Mouse (Mus musculus) embryonic facial prominence, embryonic 13.5 days (tissue): ENCODE data around the gene Adamts8. TPM values are rescaled to one million over a fixed set of nuclear protein-coding genes. Genes with fewer than 3 reads are reported as not detected.

Experiments
- ATAC-seq: fragments of 200-750 bp; cut with Nextera tagmentation; 2 replicates; pipeline ENCODE4 v1.8.0; 2017; ENCODE audit warnings: low read depth; ENCODE audit not compliant: insufficient number of reproducible peaks, insufficient read depth, low FRiP score, low TSS enrichment
- H3K27ac ChIP-seq: fragments of 300-500 bp; sonication (generic); 2 replicates; pipeline ENCODE4 v1.5.1; 2015; ENCODE audit warnings: moderate library complexity, mild to moderate bottlenecking, inconsistent platforms
- H3K27me3 ChIP-seq: fragments of 300-500 bp; sonication (generic); 2 replicates; pipeline ENCODE4 v1.6.1; 2015; ENCODE audit warnings: mild to moderate bottlenecking, inconsistent platforms
- H3K36me3 ChIP-seq: fragments of 300-500 bp; sonication (generic); 2 replicates; pipeline ENCODE4 v1.6.1; 2015; ENCODE audit warnings: mild to moderate bottlenecking, inconsistent platforms
- H3K4me1 ChIP-seq: fragments of 300-500 bp; sonication (generic); 2 replicates; pipeline ENCODE4 v1.6.1; 2015; ENCODE audit warnings: inconsistent platforms
- H3K4me2 ChIP-seq: fragments of 300-500 bp; sonication (generic); 2 replicates; pipeline ENCODE4 v1.6.1; 2015; ENCODE audit warnings: moderate library complexity, mild to moderate bottlenecking, inconsistent platforms
- H3K4me3 ChIP-seq: fragments of 300-500 bp; sonication (generic); 2 replicates; pipeline ENCODE4 v1.5.1; 2015; ENCODE audit warnings: mild to moderate bottlenecking, inconsistent platforms
- H3K9ac ChIP-seq: fragments of 300-500 bp; sonication (generic); 2 replicates; pipeline ENCODE4 v1.6.1; 2015; ENCODE audit warnings: mild to moderate bottlenecking, inconsistent platforms
- H3K9me3 ChIP-seq: fragments of 300-500 bp; sonication (generic); 2 replicates; pipeline ENCODE4 v1.6.1; 2016; ENCODE audit warnings: inconsistent platforms
- WGBS: fragments of 180-500 bp; shearing (Covaris S2); methylation state at CpG from one replicate; pipeline ENCODE4 v1.1.7; 2015; ENCODE audit warnings: mixed read lengths; 5-methylcytosine and 5-hydroxymethylcytosine counted together
- polyA plus RNA-seq: library from polyadenylated mRNA; unstranded; fragments of >200 nt; fragmentation: Nextera tagmentation; extraction: Ambion mirVana; gene quantifications from 2 replicates; pipeline ENCODE4 v1.2.1, GENCODE M21; 2015

Gene Adamts8
- polyA plus RNA-seq, 1 experiment from 2014 or later: 2.0 TPM

GRCm38 (mm10) chr9:30950592-30950991 lies 8.2 kb downstream of the Adamts8 start:
- H3K27me3 ChIP-seq: peaks cover 17% of the 10 kb centered on the region
- 52% methylated on average over 4 of the region's 4 CpGs for WGBS
- H3K9me3 ChIP-seq: no peaks in the 10 kb centered on the region
- H3K4me2 ChIP-seq: no peak overlapping the region
- H3K27ac ChIP-seq: no peak overlapping the region
- peaks cover 9% of the 10 kb centered on the region; the same call in 1 of the 2 replicates for H3K4me1 ChIP-seq
- H3K4me3 ChIP-seq: no peak overlapping the region
- ATAC-seq: no peak
- no peaks in the 10 kb centered on the region for H3K36me3 ChIP-seq
- H3K9ac ChIP-seq: no peak overlapping the region

- no peak overlapping the region for H3K9ac ChIP-seq
- H3K4me1 ChIP-seq: peaks cover 9% of the 10 kb centered on the region; the same call in 1 of the 2 replicates
- peaks cover 9% of the 10 kb centered on the region; the same call in 1 of the 2 replicates for H3K27me3 ChIP-seq
- no peak overlapping the region for H3K4me3 ChIP-seq
- H3K4me2 ChIP-seq: no peak overlapping the region
- WGBS: 86% methylated on average over 5 of the region's 5 CpGs
- H3K27ac ChIP-seq: no peak overlapping the region
- H3K36me3 ChIP-seq: no peaks in the 10 kb centered on the region
- no peak for ATAC-seq
- no peaks in the 10 kb centered on the region for H3K9me3 ChIP-seq
Observed at GRCm38 (mm10) chr9:30951461-30951860, 9.1 kb downstream of the Adamts8 start.

DNA sequence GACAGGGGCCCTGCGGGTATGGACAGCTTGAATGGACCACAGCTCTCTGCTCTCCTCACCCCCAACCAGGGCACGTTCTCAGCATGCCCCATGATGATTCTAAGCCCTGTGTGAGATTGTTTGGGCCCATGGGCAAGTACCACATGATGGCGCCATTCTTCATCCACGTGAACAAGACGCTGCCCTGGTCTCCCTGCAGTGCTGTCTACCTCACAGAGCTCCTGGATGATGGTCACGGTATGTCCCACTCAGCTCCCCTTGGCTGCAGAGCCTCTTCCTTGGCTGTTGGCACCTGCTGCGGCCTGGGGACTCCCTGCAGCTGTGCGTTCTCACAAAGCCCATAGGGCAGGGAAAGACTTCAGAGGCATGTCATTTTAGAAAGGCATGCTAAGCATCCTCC lies 10.9 kb downstream of the Adamts8 start:
- ATAC-seq: no peak
- H3K27ac ChIP-seq: no peak overlapping the region
- H3K27me3 ChIP-seq: no peaks in the 10 kb centered on the region
- peaks cover 9% of the 10 kb centered on the region; the same call in 1 of the 2 replicates for H3K4me1 ChIP-seq
- no peaks in the 10 kb centered on the region for H3K9me3 ChIP-seq
- no peak overlapping the region for H3K4me2 ChIP-seq
- no peak overlapping the region for H3K4me3 ChIP-seq
- no peaks in the 10 kb centered on the region for H3K36me3 ChIP-seq
- 54% methylated on average over 8 of the region's 8 CpGs for WGBS
- H3K9ac ChIP-seq: no peak overlapping the region

DNA sequence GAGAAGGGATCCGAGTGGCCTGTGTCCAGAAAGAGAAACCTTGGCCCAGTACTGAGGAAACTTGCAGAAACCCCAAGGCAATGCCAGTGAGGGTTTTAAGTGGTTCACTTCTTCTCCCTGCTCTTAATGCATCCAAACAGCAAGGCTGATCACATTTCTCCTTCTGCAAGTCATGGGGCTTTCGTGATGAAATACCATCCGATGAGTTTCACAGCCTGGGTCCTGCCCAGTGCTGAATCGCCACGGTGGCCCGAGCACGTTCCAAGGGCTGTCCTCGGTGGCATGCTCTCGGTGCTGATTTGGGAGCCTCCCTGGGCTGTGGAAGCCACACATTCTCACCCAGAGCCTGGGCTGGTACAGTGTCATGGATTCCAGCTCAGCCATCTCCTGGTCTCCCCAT lies 12.9 kb downstream of the Adamts8 start:
- Histone ChIP-seq H3K36me3 (no peaks in the 10 kb centered on the region), H3K9ac (no peak overlapping the region), H3K4me2 (no peak overlapping the region), H3K27ac (no peak overlapping the region), H3K4me1 (peaks cover 6% of the 10 kb centered on the region; the same call in 1 of the 2 replicates), H3K27me3 (peaks cover 4% of the 10 kb centered on the region; the same call in 1 of the 2 replicates), H3K4me3 (no peak overlapping the region), H3K9me3 (no peaks in the 10 kb centered on the region)
- WGBS: 84% methylated on average over 9 of the region's 9 CpGs
- ATAC-seq: no peak

DNA sequence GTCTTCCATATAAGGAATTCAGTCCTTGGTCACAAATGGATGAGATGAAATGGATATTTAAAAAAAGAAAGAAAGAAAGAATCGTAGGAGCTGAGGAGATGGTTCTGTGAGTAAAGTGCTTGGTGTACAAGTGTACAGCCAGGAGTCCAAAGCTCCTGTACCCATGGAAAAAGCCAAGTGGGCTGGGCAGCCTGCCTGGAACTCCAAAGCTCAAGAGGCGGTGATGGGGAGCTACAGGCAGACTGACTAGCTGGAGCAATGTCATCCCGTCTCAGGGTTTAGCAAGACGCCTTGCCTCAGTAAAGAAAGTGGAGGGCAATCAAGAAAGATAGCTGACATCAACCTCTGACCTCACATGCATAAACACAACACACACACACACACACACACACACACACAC lies 21.4 kb downstream of the Adamts8 start:
- H3K36me3 ChIP-seq: no peaks in the 10 kb centered on the region
- H3K9ac ChIP-seq: no peak overlapping the region
- 94% methylated on average over 4 of the region's 4 CpGs for WGBS
- no peak for ATAC-seq
- H3K4me3 ChIP-seq: no peak overlapping the region
- no peak overlapping the region for H3K27ac ChIP-seq
- peaks cover 4% of the 10 kb centered on the region; the same call in 1 of the 2 replicates for H3K27me3 ChIP-seq
- no peaks in the 10 kb centered on the region for H3K9me3 ChIP-seq
- peaks cover 20% of the 10 kb centered on the region; the same call in 1 of the 2 replicates for H3K4me1 ChIP-seq
- H3K4me2 ChIP-seq: no peak overlapping the region

- Histone ChIP-seq H3K27me3 (peaks cover under 1% of the 10 kb centered on the region; the same call in 1 of the 2 replicates), H3K4me2 (no peak overlapping the region), H3K4me1 (peaks cover 20% of the 10 kb centered on the region; the same call in 1 of the 2 replicates), H3K27ac (peak overlapping the region; percentile 34; the same call in 1 of the 2 replicates), H3K9me3 (no peaks in the 10 kb centered on the region), H3K36me3 (no peaks in the 10 kb centered on the region), H3K9ac (no peak overlapping the region), H3K4me3 (no peak overlapping the region)
- 56% methylated on average over 10 of the region's 10 CpGs for WGBS
- ATAC-seq: no peak
Observed at GRCm38 (mm10) chr9:30964685-30965084, 22.3 kb downstream of the Adamts8 start.

GRCm38 (mm10) chr9:30966881-30967280 lies 24.5 kb downstream of the Adamts8 start:
- H3K9ac ChIP-seq: no peak overlapping the region
- no peaks in the 10 kb centered on the region for H3K36me3 ChIP-seq
- no peak overlapping the region for H3K4me3 ChIP-seq
- no peaks in the 10 kb centered on the region for H3K27me3 ChIP-seq
- no peak for ATAC-seq
- H3K9me3 ChIP-seq: no peaks in the 10 kb centered on the region
- 28% methylated on average over 7 of the region's 7 CpGs for WGBS
- H3K27ac ChIP-seq: no peak overlapping the region
- no peak overlapping the region for H3K4me2 ChIP-seq
- H3K4me1 ChIP-seq: peaks cover 20% of the 10 kb centered on the region; the same call in 1 of the 2 replicates

- H3K9me3 ChIP-seq: no peaks in the 10 kb centered on the region
- no peak overlapping the region for H3K9ac ChIP-seq
- H3K4me3 ChIP-seq: no peak overlapping the region
- WGBS: 90% methylated on average over 6 of the region's 6 CpGs
- peaks cover 20% of the 10 kb centered on the region; the same call in 1 of the 2 replicates for H3K4me1 ChIP-seq
- H3K27me3 ChIP-seq: no peaks in the 10 kb centered on the region
- H3K27ac ChIP-seq: no peak overlapping the region
- ATAC-seq: no peak
- H3K4me2 ChIP-seq: no peak overlapping the region
- no peaks in the 10 kb centered on the region for H3K36me3 ChIP-seq
Observed at GRCm38 (mm10) chr9:30968130-30968529, 25.8 kb downstream of the Adamts8 start.

GRCm38 (mm10) chr9:30970001-30970400 lies 27.6 kb downstream of the Adamts8 start:
- ATAC-seq: no peak
- WGBS: 76% methylated on average over 3 of the region's 3 CpGs

GRCm38 (mm10) chr9:30971967-30972366 lies 29.6 kb downstream of the Adamts8 start:
- Histone ChIP-seq H3K27ac (no peak overlapping the region), H3K27me3 (no peaks in the 10 kb centered on the region), H3K36me3 (no peaks in the 10 kb centered on the region), H3K9ac (no peak overlapping the region), H3K4me3 (no peak overlapping the region), H3K9me3 (no peaks in the 10 kb centered on the region), H3K4me1 (peaks cover 13% of the 10 kb centered on the region), H3K4me2 (no peak overlapping the region)
- no peak for ATAC-seq
- WGBS: 66% methylated on average over 4 of the region's 4 CpGs

More at GRCm38 (mm10) chr9:30970001-30970400, 27.6 kb downstream of the Adamts8 start:
- H3K9ac ChIP-seq: no peak overlapping the region
- no peaks in the 10 kb centered on the region for H3K36me3 ChIP-seq
- H3K4me3 ChIP-seq: no peak overlapping the region
- no peaks in the 10 kb centered on the region for H3K27me3 ChIP-seq
- peaks cover 15% of the 10 kb centered on the region; the same call in 1 of the 2 replicates for H3K4me1 ChIP-seq
- no peak overlapping the region for H3K4me2 ChIP-seq
- H3K9me3 ChIP-seq: no peaks in the 10 kb centered on the region
- no peak overlapping the region for H3K27ac ChIP-seq

DNA sequence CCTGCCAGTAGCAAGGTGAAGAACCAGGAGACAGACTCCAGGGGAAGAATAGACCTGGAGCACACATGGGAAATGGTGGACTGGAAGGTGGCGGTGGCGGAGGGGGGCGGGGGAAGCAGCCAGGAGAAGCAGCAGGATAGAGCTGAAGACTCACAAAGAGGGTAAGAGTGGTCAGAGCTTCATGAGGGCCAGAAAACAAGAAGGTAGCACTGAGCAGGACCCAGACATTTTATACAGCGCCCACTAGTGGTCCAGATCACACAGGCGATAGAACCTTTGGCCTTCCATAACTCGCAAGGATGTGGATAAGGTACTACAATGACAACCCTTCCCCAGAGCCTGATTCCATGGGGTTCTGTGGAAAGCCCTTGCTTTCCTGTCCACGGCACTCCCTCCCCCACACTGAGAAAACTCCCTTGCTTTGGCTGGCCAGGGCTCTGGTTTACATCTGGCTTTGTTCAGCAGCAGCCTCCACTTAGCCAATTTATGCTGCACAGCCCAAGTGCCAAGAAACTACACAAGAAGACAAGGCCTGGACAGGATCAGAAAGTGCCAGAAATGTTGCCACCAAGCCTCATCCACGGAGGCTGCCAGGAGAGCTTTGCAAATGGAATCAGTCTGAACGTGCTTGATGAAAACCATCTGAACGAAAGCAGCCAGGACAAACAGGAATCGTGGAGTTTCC lies 34.1 kb downstream of the Adamts8 start:
- H3K4me2 ChIP-seq: no peak overlapping the region
- no peaks in the 10 kb centered on the region for H3K9me3 ChIP-seq
- no peaks in the 10 kb centered on the region for H3K36me3 ChIP-seq
- H3K27ac ChIP-seq: peak overlapping the region; percentile 79
- no peak overlapping the region for H3K9ac ChIP-seq
- H3K4me3 ChIP-seq: no peak overlapping the region
- no peaks in the 10 kb centered on the region for H3K27me3 ChIP-seq
- WGBS: 43% methylated on average over 11 of the region's 11 CpGs
- ATAC-seq: peak; percentile 69; the same call in 1 of the 2 replicates
- peaks cover 12% of the 10 kb centered on the region for H3K4me1 ChIP-seq

DNA sequence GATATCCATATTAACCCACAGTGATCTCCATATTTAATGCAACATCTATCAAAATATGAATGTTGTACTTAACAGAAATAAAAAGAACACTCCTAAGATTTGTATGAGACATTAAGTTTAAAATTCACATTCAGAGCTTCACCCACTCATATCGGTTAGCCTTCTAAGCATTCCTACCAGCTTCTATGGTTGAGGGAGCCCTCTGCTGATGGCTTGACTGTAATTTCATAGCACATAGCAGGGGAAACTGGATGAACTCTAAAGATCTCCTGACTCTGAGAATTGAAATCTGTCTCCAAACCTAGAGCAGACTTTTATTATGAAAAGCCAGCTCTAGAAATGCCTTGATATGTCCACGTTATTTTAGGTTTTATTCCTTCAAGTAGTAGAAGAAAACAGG lies 38.1 kb downstream of the Adamts8 start:
- Histone ChIP-seq H3K9me3 (no peaks in the 10 kb centered on the region), H3K4me3 (no peak overlapping the region), H3K36me3 (no peaks in the 10 kb centered on the region), H3K9ac (no peak overlapping the region), H3K27me3 (no peaks in the 10 kb centered on the region), H3K27ac (no peak overlapping the region), H3K4me1 (peaks cover 13% of the 10 kb centered on the region), H3K4me2 (no peak overlapping the region)
- 69% methylated on average over 2 of the region's 2 CpGs for WGBS
- no peak for ATAC-seq
